Mouse (Mus musculus): ENCODE results near the gene Zbed5. TPM values are rescaled to one million over a fixed set of nuclear protein-coding genes. Genes with fewer than 3 reads are reported as not detected.
A peak's percentile ranks its signal among the peaks of the same experiment; 100 is the strongest.

Zbed5 gene
- polyA plus RNA-seq, 1 experiment from 2014 or later: 3.4 TPM

DNA sequence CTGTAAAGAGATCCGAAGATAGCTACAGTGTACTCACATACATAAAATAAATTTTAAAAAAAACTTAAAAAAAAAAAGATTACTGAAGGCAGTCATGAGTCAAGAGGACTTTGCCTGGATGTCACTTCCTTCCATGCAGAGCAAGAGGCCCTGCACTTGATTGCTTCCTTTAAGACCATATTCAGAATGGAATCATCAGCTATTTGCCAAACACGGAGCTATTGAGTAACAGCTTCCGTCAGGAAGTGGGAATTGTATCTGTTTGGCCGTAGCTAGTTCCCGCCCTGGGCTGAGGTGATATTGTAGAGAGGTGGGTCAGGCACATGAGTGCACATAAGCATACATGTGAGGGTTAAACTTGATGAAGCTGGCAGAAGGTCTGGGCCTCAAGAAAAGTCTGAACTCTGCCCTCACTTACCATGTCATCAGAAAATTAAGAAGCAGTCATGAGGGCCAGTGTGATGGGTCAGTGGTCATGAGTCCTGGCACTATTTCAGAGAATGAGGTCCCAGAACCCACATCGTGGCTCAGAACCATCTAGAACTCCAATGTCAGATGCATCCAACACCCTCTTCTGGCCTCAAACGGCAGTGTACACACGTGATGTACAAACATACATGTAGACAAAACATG, 29.4 kb downstream of the Zbed5 start:
- Histone ChIP-seq H3K9ac (ENCODE audit: low read length) (no peak overlapping the region), H3K36me3 (ENCODE audit: control insufficient read depth, insufficient read depth, low read length) (no peaks in the 10 kb centered on the region), H3K4me2 (ENCODE audit: low read length) (no peak overlapping the region), H3K4me3 (ENCODE audit: control insufficient read depth in 1 of 2, insufficient read depth in 1 of 2, low read depth in 1 of 2, low read length in 2 of 2) (no peak overlapping the region), H3K4me1 (ENCODE audit: control insufficient read depth in 2 of 2, insufficient read depth in 2 of 2, low read length in 2 of 2) (no peaks in the 10 kb centered on the region), H3K27ac (replicated peaks in 1 of 2; ENCODE audit: control insufficient read depth in 1 of 2, insufficient read depth in 1 of 2, low read depth in 2 of 2, low read length in 2 of 2) (no peak overlapping the region), H3K9me3 (ENCODE audit: control insufficient read depth, low read length) (no peaks in the 10 kb centered on the region), H3K27me3 (ENCODE audit: control insufficient read depth, insufficient read depth, low read length) (no peaks in the 10 kb centered on the region)
- 80% methylated on average over 8 of the region's 8 CpGs for WGBS
- ATAC-seq (ENCODE audit: insufficient number of reproducible peaks, insufficient read depth, low FRiP score, low read depth): no peak

DNA sequence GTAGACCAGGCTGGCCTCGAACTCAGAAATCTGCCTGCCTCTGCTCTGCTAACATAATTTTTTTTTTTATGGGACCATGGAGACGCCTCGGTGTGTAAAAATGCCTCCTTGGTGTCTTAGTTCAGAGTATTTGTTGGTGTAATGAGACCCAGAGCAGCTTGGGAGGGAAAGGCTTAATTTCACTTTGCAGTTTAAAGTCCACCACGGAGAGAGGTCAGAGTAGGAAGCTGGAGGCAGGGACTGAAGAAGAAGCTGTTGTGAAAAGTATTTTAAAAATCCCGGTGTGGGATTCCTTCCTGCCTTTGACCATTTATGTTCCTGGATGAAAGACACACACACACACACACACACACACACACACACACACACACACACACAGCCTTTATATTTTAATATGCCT, 30.4 kb downstream of the Zbed5 start:
- Histone ChIP-seq H3K9me3 (ENCODE audit: control insufficient read depth, low read length) (no peaks in the 10 kb centered on the region), H3K27ac (replicated peaks in 1 of 2; ENCODE audit: control insufficient read depth in 1 of 2, insufficient read depth in 1 of 2, low read depth in 2 of 2, low read length in 2 of 2) (no peak overlapping the region), H3K27me3 (ENCODE audit: control insufficient read depth, insufficient read depth, low read length) (no peaks in the 10 kb centered on the region), H3K4me2 (ENCODE audit: low read length) (no peak overlapping the region), H3K9ac (ENCODE audit: low read length) (no peak overlapping the region), H3K4me1 (ENCODE audit: control insufficient read depth in 2 of 2, insufficient read depth in 2 of 2, low read length in 2 of 2) (no peaks in the 10 kb centered on the region), H3K36me3 (ENCODE audit: control insufficient read depth, insufficient read depth, low read length) (no peaks in the 10 kb centered on the region), H3K4me3 (ENCODE audit: control insufficient read depth in 1 of 2, insufficient read depth in 1 of 2, low read depth in 1 of 2, low read length in 2 of 2) (no peak overlapping the region)
- no peak for ATAC-seq (ENCODE audit: insufficient number of reproducible peaks, insufficient read depth, low FRiP score, low read depth)
- WGBS: 69% methylated on average over 5 of the region's 5 CpGs

DNA sequence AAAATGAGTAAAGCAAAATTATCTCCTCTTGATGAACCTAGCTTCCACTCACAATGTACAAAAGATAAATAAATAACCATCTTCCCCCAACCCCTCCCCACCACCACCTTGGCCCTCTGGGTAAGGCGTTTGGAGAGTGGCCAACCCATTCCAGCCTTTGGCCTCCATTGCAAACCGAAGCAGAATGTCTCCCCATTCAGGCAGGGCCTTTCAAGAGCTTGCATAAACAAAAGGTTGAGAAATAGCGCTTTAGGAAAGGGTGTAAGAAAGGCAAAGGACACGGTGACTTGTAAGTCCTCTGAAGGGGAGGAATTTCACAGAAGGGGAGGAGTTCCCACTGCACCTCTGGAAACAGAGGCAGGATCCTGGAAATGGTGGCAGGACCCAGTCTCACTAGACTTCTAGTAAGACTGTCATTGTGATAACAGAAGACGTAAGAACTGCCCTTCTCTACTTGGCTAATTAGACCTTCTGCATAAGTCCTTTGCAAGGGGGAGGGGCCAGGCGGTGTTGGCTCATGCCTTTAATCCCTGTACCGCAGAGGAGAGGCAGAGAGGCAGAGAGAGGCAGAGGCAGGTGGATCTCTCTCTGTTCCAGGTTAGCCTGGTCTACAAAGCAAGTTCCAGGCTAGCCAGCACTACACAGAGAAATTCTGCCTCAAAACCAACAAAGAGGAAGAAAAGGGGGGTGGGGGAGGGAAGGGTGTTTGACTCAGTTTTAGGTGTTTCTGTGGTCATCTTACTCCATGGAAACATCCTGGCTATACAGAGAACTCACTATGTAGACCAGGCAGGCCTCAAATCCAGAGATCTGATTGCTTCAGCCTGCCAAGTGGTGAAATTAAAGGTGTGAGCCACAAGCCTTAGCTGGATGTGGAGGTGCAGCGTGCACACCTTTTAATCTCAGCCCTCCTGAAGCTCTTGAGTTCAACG, 34.7 kb downstream of the Zbed5 start:
- 47% methylated on average over 9 of the region's 9 CpGs for WGBS
- no peak for ATAC-seq (ENCODE audit: insufficient number of reproducible peaks, insufficient read depth, low FRiP score, low read depth)
- no peak overlapping the region for H3K27ac ChIP-seq (replicated peaks in 1 of 2; ENCODE audit: control insufficient read depth in 1 of 2, insufficient read depth in 1 of 2, low read depth in 2 of 2, low read length in 2 of 2)

DNA sequence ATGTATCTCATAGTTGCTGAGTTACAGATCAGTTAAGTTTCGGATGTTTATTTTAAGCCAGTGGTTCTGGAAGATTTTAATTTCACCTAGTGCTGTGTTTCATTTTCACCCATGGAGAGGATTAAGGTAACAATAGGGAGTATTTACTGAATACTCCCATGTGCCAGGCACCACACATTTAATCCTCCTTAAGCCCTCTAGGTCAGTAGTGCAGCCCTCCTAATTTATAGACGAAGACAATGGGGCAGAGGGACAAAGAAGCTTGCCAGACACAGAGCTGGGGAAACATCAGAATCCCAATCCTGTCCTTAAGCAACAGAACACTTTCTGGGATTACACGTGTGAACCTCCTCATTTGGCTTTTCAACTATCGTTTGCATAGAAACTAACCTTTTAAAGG, 41.4 kb downstream of the Zbed5 start:
- Histone ChIP-seq H3K9me3 (ENCODE audit: control insufficient read depth, low read length) (no peaks in the 10 kb centered on the region), H3K9ac (ENCODE audit: low read length) (no peak overlapping the region), H3K27me3 (ENCODE audit: control insufficient read depth, insufficient read depth, low read length) (no peaks in the 10 kb centered on the region), H3K36me3 (ENCODE audit: control insufficient read depth, insufficient read depth, low read length) (no peaks in the 10 kb centered on the region), H3K4me1 (ENCODE audit: control insufficient read depth in 2 of 2, insufficient read depth in 2 of 2, low read length in 2 of 2) (no peaks in the 10 kb centered on the region), H3K4me2 (ENCODE audit: low read length) (no peak overlapping the region), H3K27ac (replicated peaks in 1 of 2; ENCODE audit: control insufficient read depth in 1 of 2, insufficient read depth in 1 of 2, low read depth in 2 of 2, low read length in 2 of 2) (no peak overlapping the region), H3K4me3 (ENCODE audit: control insufficient read depth in 1 of 2, insufficient read depth in 1 of 2, low read depth in 1 of 2, low read length in 2 of 2) (no peak overlapping the region)
- no peak for ATAC-seq (ENCODE audit: insufficient number of reproducible peaks, insufficient read depth, low FRiP score, low read depth)
- WGBS: 53% methylated on average over 4 of the region's 4 CpGs

More for the DNA sequence above, 34.7 kb downstream of the Zbed5 start:
- H3K27me3 ChIP-seq (ENCODE audit: control insufficient read depth, insufficient read depth, low read length): no peaks in the 10 kb centered on the region
- H3K4me3 ChIP-seq (ENCODE audit: control insufficient read depth in 1 of 2, insufficient read depth in 1 of 2, low read depth in 1 of 2, low read length in 2 of 2): no peak overlapping the region
- H3K9ac ChIP-seq (ENCODE audit: low read length): no peak overlapping the region
- H3K9me3 ChIP-seq (ENCODE audit: control insufficient read depth, low read length): no peaks in the 10 kb centered on the region
- no peaks in the 10 kb centered on the region for H3K36me3 ChIP-seq (ENCODE audit: control insufficient read depth, insufficient read depth, low read length)
- no peaks in the 10 kb centered on the region for H3K4me1 ChIP-seq (ENCODE audit: control insufficient read depth in 2 of 2, insufficient read depth in 2 of 2, low read length in 2 of 2)
- H3K4me2 ChIP-seq (ENCODE audit: low read length): no peak overlapping the region

DNA sequence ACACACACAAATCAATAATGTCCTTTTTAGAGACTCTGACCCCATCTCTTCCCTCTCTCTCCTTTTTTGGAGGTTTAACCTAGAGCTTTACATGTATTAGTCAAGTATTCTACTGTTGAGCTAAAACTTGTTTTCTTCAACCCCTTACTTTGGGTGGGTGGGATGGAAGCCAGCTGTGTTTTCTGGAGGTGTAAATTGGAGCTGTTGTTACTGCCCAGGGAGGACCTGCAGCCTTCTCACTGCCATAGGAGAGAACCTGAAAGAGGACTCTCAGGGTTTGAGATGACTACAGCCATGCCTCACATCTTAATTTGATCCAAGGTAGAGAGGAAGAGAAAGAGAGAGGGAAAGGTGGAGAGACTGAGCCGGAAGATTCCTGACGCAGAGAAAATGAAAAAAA, 44.8 kb downstream of the Zbed5 start:
- Histone ChIP-seq H3K4me1 (ENCODE audit: control insufficient read depth in 2 of 2, insufficient read depth in 2 of 2, low read length in 2 of 2) (0 out of 4 replicates have a peak, but pooled peaks cover 0 to 7% of the 10 kb centered on the region in 2 experiments), H3K4me3 (ENCODE audit: control insufficient read depth in 1 of 2, insufficient read depth in 1 of 2, low read depth in 1 of 2, low read length in 2 of 2) (no peak overlapping the region), H3K27ac (replicated peaks in 1 of 2; ENCODE audit: control insufficient read depth in 1 of 2, insufficient read depth in 1 of 2, low read depth in 2 of 2, low read length in 2 of 2) (no peak overlapping the region), H3K36me3 (ENCODE audit: control insufficient read depth, insufficient read depth, low read length) (no peaks in the 10 kb centered on the region; the same call in 1 of the 2 replicates), H3K9ac (ENCODE audit: low read length) (no peak overlapping the region), H3K4me2 (ENCODE audit: low read length) (no peak overlapping the region), H3K9me3 (ENCODE audit: control insufficient read depth, low read length) (no peaks in the 10 kb centered on the region), H3K27me3 (ENCODE audit: control insufficient read depth, insufficient read depth, low read length) (no peaks in the 10 kb centered on the region)
- WGBS: 32% methylated on average over 2 of the region's 2 CpGs
- ATAC-seq (ENCODE audit: insufficient number of reproducible peaks, insufficient read depth, low FRiP score, low read depth): no peak

DNA sequence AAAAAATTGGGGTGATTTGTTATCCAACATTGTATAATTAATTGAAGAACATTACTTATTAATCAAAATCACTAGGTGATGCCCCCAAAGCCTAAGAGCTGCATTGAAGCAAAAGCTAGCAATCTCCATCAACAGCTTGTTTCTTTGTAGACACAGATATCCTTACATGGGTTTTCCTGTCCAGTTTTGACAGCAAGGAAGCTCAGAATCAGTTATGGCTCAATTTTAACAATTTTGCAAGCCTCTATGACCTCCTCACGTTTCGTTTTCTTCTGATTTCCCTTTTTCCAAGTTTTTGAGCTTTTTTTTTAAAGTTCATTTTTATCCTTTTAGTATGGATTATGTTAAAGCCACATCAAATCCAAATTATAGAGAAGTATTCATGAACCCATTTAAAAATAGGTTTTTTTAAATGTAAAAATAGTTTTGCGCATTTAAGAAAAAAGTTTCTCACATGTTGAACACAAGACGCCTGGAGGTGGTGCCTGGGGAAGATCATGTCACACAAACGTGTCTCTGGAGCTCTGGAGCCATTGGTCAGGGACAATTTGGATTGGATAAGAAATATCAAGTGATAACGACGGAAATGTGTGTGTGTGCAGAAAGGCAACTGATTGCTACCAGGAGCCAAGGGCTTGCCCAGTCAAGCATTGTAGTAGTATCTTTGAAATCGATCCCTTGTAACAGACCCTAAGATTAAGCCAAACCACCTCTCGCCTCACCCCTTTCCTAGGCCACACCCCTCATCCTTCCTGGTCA, 45.4 kb downstream of the Zbed5 start:
- Histone ChIP-seq H3K36me3 (ENCODE audit: control insufficient read depth, insufficient read depth, low read length) (no peaks in the 10 kb centered on the region; the same call in 1 of the 2 replicates), H3K4me2 (ENCODE audit: low read length) (peak overlapping the region; percentile 64), H3K27me3 (ENCODE audit: control insufficient read depth, insufficient read depth, low read length) (no peaks in the 10 kb centered on the region), H3K9ac (ENCODE audit: low read length) (no peak overlapping the region), H3K4me3 (ENCODE audit: control insufficient read depth in 1 of 2, insufficient read depth in 1 of 2, low read depth in 1 of 2, low read length in 2 of 2) (peak overlapping the region; percentile 59 to 84), H3K9me3 (ENCODE audit: control insufficient read depth, low read length) (no peaks in the 10 kb centered on the region), H3K27ac (replicated peaks in 1 of 2; ENCODE audit: control insufficient read depth in 1 of 2, insufficient read depth in 1 of 2, low read depth in 2 of 2, low read length in 2 of 2) (peak overlapping the region in 1 of 2 experiments; percentile 34; a peak in 1 of 4 replicates), H3K4me1 (ENCODE audit: control insufficient read depth in 2 of 2, insufficient read depth in 2 of 2, low read length in 2 of 2) (0 out of 4 replicates have a peak, but pooled peaks cover 0 to 7% of the 10 kb centered on the region in 2 experiments)
- 7% methylated on average over 9 of the region's 9 CpGs for WGBS
- no peak for ATAC-seq (ENCODE audit: insufficient number of reproducible peaks, insufficient read depth, low FRiP score, low read depth)

DNA sequence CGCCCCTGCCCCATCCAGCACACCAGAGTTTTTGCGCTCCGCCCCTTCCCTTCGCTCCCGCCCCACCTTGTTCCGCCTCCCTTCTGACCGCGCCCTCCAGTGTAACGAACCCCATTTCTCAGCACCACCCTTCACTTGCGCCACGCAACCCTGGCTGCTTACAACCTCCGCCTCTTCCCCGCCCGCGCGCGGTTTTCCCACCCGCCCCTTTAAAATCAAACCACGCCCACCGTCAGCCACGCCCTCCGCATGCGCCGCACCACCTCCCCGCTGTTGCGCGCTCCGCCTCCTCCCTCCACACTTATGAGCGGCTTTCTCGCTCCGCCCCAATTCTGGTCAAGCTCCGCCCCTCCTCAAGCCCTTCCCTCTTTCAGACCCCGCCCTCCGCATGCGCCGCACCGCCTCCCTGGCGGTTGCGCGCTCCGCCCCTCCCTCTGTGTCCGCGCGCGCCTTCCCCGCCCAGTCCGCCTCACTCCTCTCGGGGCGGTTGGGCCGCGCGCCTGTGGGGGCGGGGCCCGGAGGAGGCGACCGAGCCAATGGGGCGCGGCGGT, 46.0 kb downstream of the Zbed5 start, which contains the start of gene Vkorc1l1:
Gene Vkorc1l1 (plus strand): TSS at position 476 of the 551 bp plus-strand sequence.
- peak; percentile 96 for ATAC-seq (ENCODE audit: insufficient number of reproducible peaks, insufficient read depth, low FRiP score, low read depth)
- Histone ChIP-seq H3K4me3 (ENCODE audit: control insufficient read depth in 1 of 2, insufficient read depth in 1 of 2, low read depth in 1 of 2, low read length in 2 of 2) (peak within 1 kb of the TSS; percentile 76 to 84), H3K27me3 (ENCODE audit: control insufficient read depth, insufficient read depth, low read length) (no peaks in the 10 kb centered on the region), H3K27ac (replicated peaks in 1 of 2; ENCODE audit: control insufficient read depth in 1 of 2, insufficient read depth in 1 of 2, low read depth in 2 of 2, low read length in 2 of 2) (peak within 1 kb of the TSS; percentile 21 to 75; a peak in 3 of 4 replicates), H3K4me1 (ENCODE audit: control insufficient read depth in 2 of 2, insufficient read depth in 2 of 2, low read length in 2 of 2) (0 out of 4 replicates have a peak, but pooled peaks cover 0 to 7% of the 10 kb centered on the region in 2 experiments), H3K4me2 (ENCODE audit: low read length) (peak within 1 kb of the TSS; percentile 90), H3K36me3 (ENCODE audit: control insufficient read depth, insufficient read depth, low read length) (no peaks in the 10 kb centered on the region; the same call in 1 of the 2 replicates), H3K9ac (ENCODE audit: low read length) (peak within 1 kb of the TSS; percentile 89), H3K9me3 (ENCODE audit: control insufficient read depth, low read length) (no peaks in the 10 kb centered on the region)
- WGBS: 1% methylated on average over 52 of the region's 59 CpGs

Measured in heart, embryonic 14.5 days (tissue).